Mouse (Mus musculus): Measurements from ENCODE around the gene Ifnlr1. TPM values are rescaled to one million over a fixed set of nuclear protein-coding genes. Genes with fewer than 3 reads are reported as not detected.
"Not testable (repeated sequence)": the region's sequence is repeated elsewhere in the genome, so short reads cannot be mapped to it uniquely, and the experiment has no call there.

The Ifnlr1 gene
- total RNA-seq, 2 experiments from 2014 or later, result 0.23 to 0.35 TPM

GRCm38 (mm10) chr4:135681789-135682188, 4.3 kb upstream of the Ifnlr1 start:
- intact Hi-C loops (cut with DNase I), result no loop called here
- DNase-seq, result no peak

GRCm38 (mm10) chr4:135683553-135683952, 2.5 kb upstream of the Ifnlr1 start:
- DNase-seq, result no peak
- intact Hi-C loops (cut with DNase I), result no loop called here

- no peak for DNase-seq
- intact Hi-C loops (cut with DNase I), result no loop called here
These were observed 1.4 kb upstream of the Ifnlr1 start for GRCm38 (mm10) chr4:135684731-135685130.

- intact Hi-C loops (cut with DNase I), result no loop called here
- DNase-seq, result no peak
These were observed 474 bp downstream of the Ifnlr1 start for GRCm38 (mm10) chr4:135686568-135686953.

DNA sequence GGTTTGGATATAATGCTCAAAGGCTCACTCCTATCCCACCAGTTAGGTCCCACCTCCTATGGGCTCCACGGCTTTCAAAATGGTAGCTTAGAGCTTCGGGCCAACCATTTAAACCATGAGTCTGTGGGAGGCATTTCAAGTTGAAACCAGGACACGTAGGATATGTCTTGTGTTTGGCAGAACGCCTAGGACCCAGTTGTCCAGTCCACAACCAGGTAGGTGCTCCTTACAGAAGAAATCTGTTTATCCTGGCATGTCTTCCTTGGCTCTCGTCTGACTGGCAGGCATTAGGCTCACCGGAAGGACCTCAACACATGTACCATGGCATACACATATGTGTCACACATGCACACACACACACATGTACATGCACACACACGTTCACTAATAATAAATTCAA, 3.7 kb downstream of the Ifnlr1 start:
- no peak for DNase-seq
- intact Hi-C loops (cut with DNase I), result no loop called here

DNA sequence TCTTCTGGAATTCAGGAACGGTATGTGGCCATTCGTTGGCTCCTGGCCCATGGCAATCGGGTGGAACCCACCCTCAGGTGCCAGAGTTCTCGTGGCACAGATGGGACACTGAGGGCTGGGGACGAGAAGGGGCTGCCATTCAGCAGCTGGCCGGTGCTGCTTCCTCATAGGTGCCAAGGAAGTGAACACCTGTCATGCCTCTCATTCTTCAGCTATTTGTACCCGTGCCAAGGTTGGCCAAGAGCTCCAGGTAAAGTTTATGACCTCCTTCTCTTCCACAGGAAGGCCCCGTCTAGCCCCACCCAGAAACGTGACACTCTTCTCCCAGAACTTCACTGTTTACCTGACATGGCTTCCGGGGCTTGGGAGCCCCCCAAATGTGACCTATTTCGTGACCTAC, 4.2 kb downstream of the Ifnlr1 start:
- DNase-seq, result no peak
- intact Hi-C loops (cut with DNase I), result no loop called here

DNA sequence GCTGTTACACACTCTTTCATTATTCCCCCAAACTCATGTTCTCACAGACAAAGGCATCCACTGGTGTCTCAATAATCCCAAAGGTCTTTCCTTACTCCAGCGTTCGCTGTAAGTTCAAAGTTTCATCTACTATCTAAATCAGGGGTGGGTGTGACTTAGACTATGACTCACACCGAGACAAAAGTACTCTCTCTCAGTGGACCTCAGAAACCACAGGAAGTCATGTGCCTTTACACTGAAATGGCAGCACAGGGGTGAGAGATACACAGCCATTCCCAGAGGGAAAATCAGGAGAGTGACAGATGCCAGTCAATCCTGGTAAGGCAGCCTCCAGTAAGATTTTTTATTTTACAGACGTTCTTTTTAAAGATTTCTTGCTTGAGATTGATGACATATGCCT, 6.8 kb downstream of the Ifnlr1 start:
- DNase-seq, result no peak
- intact Hi-C loops (cut with DNase I), result no loop called here

DNA sequence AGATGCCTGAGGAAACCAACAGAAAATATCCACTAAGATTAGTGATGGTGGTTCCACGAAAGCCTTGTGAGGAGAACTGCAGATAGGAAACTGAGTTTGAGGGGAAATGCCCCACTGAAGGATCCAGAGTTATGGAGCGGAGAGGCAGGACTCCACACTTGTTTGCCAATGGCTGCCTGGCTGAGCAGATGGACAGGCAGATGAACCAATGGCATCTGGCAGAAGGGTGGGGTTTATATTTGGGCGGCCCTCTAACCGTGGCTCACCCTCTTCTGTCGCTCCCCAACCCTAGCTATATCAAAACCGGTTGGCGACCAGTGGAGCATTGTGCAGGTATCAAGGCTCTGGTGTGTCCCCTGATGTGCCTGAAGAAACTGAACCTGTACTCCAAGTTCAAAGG, 12.4 kb downstream of the Ifnlr1 start:
- intact Hi-C loops (cut with DNase I), result no loop called here
- DNase-seq, result no peak

- intact Hi-C loops (cut with DNase I), result no loop called here
- no peak for DNase-seq
These were observed 17.4 kb downstream of the Ifnlr1 start for GRCm38 (mm10) chr4:135703497-135703896.

DNA sequence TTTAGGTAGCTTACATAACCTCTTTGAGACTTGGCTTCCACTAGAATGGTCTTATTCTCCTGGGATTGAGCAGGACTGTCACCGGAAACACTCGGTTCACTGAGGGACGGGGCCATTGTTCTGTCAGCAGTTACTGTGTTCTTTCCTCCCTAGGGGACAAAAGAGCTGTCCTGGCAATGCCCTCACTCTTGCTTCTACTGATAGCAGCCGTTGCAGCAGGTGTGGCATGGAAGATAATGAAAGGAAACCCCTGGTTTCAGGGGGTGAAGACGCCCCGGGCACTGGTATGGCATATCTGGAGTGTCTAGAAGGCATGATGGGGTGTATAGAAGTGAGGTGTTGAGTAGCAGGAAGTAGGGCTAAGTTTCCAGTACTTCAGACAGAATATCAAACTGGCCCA, 17.9 kb downstream of the Ifnlr1 start:
- intact Hi-C loops (cut with DNase I), result no loop called here
- DNase-seq, result no peak

- no peak for DNase-seq
- intact Hi-C loops (cut with DNase I), result no loop called here
These were observed 20.0 kb downstream of the Ifnlr1 start for GRCm38 (mm10) chr4:135706045-135706444.

DNA sequence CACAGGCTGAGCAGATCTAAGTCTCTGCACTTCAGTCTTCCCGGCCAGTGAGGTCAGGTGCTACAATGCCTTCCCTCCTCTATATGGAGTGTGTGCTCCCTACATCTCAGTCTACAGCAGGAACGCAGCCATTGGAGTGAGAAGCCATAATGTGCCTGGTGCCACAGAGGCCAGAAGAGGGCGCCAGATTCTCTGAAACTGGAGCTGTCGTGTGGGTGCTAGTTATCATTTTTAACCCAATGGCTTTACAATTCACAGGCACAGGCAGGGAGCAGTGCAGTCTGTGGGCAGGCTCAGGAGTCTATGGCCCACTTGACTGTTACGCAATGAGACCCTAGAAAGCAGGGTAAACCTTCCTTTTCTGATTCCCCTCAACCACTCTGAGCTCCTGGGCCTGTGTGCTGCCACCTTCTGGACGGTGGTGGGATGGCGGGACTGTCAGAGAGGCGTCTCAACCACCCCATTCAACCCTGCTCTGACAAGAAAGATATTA, 23.0 kb downstream of the Ifnlr1 start:
- DNase-seq, result peak; percentile 63 to 75
- intact Hi-C loops (cut with DNase I), result loop anchor here (2.0 kb wide), 1 partner anchor 60 kb away; no protein-coding TSS in a partner anchor

DNA sequence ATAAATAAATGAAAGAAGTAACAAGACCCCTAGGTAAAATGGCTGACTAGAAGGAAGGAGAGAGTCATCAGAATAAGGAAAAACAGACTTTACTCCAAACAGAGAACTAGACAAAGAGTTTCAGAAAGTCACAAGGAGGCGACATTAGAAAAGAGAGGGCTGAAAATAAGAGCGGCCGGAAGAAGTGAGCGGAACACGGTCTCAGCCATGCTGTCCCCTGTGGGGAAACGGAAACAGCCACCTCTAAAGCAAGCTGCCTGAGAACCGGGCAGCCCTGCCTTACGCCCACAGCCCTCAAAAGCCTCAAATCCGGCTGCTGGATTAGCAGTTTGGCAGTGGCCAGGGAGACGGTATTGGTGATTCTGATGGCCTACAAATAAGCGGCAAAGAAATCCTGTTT, 23.5 kb downstream of the Ifnlr1 start:
- intact Hi-C loops (cut with DNase I), result loop anchor here (2.0 kb wide), 1 partner anchor 59 kb away; no protein-coding TSS in a partner anchor
- DNase-seq, result no peak

GRCm38 (mm10) chr4:135710392-135710791, 24.3 kb downstream of the Ifnlr1 start:
- intact Hi-C loops (cut with DNase I), result no loop called here
- DNase-seq, result no peak

DNA sequence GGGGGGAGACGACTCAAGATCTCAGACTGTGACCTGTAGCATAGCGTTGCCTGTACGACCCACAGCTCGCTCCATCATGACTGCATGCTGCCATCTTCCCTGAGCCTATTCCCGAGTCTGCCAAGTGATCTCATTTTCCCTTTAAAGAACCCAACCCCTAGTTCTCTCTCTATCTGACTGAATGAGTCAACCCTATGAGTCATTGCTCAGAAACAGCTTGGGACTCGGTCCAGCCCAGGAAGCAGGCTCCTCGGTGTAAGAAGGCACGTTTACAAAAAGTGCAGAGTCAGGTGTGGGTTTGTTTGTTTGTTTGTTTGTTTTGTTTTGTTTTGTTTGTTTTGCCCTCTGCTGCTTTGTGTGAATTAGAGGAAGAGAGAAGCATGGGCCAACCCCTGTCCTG, 28.7 kb downstream of the Ifnlr1 start:
- DNase-seq, result no peak
- intact Hi-C loops (cut with DNase I), result no loop called here

DNA sequence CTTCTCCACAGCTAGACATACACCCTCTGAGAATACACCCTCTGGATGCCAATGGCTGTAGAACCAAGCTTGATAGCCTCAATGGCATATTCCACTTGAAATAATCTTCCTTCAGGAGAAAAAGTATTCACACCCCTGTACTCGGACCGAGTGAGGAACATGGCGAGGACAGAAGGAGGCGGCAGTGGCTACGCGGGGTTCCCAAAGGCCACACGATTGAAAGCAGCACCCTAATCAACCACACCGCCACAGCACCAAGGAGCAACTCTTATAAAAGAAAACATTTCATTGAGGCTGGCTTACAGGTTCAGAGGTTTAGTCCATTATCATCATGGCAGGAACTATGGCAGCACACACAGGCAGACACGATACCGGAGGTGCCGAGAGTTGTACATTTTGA, 30.4 kb downstream of the Ifnlr1 start:
- DNase-seq; intact Hi-C loops (cut with DNase I): not testable (repeated sequence)

DNA sequence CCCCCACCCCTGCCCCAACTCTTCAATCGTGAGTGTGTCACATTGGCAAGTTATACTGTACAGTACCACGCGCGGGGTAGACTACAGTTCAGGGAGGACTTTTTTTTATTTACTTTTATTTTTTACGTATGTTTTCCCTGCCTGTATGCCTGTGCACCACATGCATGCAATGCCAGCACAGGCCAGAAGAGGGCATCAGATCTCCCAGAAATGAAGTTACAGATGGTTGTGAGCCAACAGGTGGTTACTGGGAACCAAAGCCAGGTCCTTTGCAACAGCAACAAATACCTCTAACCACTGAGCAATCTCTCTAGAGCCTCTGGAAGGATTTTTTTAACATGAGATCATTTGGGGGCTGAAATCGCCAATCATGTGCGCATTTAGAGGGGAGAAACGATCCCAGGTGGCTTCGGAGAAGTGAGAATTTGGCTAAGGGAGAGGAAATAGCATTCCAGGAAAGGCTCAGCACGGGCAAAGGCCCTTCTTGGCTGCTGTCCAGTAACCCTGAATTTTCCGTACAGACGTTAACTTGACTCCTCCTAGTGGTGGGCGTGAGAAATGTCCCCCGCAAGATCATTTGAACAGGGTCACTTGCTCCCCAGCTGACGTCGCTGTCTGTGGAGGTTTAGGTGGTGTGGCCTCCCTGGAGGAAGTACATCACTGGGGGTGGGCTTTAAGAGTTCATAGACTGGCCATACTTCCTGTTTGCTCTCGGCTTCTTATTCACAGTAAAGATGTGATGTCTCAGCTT, 36.6 kb downstream of the Ifnlr1 start:
- intact Hi-C loops (cut with DNase I), result loop anchor here (5.0 kb wide), 1 partner anchor 45 kb away; no protein-coding TSS in a partner anchor
- no peak for DNase-seq

DNA sequence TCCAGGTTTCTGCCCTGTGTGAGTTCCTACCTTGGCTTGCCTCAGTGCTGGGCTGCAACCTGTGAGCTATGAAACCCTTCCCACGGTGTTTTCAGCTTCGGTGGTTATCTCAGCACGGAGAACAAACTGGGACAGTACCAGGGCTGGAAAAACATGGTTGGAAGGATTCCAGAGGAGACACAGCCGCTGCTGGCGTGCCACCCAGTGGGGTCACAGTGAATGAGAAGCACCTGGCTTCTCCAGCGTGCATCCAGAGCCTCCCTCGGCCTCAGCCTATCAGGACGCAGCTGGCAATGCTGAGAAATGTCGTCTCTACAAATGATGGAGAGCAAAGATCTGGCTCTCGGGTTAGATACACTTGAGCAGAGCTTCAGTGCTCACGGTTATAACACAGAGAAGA, 40.3 kb downstream of the Ifnlr1 start:
- intact Hi-C loops (cut with DNase I), result no loop called here
- DNase-seq, result no peak

DNA sequence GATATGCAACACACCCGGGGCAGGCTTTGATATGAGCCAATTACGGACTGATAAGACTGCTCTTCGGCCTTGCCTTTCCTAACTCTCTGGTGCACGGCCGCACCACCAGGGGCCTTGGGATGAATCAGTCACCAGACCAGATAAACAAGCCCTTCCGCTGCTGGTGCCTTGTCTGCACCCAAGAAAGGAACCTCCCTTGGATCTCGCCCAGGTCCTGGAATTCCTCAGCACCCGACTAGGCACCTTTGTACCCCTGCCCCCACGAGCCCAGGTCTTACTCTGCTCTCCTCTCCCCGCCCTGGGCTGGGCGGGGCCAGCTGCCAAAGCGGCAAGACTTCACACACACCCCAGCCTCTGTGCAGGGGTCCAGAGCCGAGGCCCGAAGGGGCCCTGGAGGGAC, 41.7 kb downstream of the Ifnlr1 start, which contains the start of gene Il22ra1:
TSS of gene Il22ra1 (plus strand) at position 356 of the 400 bp plus-strand sequence.
- DNase-seq, result no peak

GRCm38 (mm10) chr4:135730204-135730603, 44.1 kb downstream of the Ifnlr1 start:
- DNase-seq, result no peak
- intact Hi-C loops (cut with DNase I), result no loop called here

More for the DNA sequence above, 41.7 kb downstream of the Ifnlr1 start, which contains the start of gene Il22ra1:
- intact Hi-C loops (cut with DNase I), result no loop called here

DNA sequence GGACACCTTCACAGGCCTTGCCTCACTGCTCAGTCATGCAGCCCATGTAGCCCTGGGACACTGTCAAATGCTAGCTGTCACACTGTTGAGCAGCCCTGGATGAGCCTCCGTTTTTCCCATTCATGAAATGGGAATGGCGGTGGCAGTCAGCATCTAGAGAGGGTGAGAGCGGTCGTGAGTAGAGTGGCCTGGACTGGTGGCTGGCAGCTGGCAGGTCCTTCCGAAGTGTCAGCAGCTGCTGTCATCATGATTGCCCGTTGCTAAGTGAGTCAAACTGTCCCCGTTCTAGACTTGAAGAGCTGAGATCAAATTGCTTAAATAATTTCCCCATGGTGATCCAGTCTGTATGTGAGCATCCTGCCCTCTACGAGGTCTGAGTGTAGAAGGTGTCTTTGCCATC, 44.9 kb downstream of the Ifnlr1 start:
- no peak for DNase-seq
- intact Hi-C loops (cut with DNase I), result no loop called here

DNA sequence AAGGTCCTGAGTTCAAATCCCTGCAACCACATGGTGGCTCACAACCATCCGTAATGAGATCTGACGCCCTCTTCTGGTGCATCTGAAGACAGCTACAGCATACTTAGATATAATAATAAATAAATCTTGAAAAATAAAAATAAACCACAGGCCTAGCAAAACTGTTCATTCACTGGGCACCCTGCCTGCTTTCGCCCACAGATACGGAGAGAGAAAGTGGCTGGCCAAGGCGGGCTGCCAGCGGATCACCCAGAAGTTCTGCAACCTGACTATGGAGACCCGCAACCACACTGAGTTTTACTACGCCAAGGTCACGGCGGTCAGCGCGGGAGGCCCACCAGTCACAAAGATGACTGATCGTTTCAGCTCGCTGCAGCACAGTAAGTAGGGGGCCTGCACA, 47.8 kb downstream of the Ifnlr1 start:
- no peak for DNase-seq
- intact Hi-C loops (cut with DNase I), result no loop called here
